Mouse (Mus musculus): Measurements from ENCODE around the gene Phc2.

DNA sequence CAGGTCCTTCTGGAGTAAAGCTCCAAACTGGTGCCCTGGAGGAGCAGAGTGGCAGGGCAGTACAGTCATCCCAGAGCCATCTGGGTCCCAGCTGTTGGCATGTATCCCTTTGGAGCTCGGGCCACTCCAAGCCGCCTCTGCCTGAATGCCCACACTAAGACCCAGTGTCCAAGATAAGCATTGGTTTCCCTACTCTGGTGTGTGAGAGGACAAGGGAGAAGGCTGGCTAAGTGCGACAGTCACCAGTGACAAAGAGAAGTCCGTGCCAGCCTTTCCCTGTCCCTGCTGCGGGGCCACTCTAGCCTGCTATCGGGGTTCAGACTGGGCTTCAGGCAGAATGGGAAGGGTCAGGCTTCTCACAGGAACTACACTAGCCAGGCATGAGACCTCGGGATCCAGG lies 101.4 kb downstream of the Phc2 start:
- TF ChIP-seq CTCF (conservative IDR thresholded peaks at IDR 0.05; ENCODE audit: low read length) (no peak), POU5F1 (IDR thresholded peaks at IDR 0.05; ENCODE audit: borderline replicate concordance, low read length) (no peak)

Data from E14TG2a.4 (cell line).